In genomic region chr5:36225855-36226254, GRCm38 (mm10) we compare ENCODE assay signal across 12 mouse cellular contexts. TPM values are rescaled to one million over a fixed set of nuclear protein-coding genes. Genes with fewer than 3 reads are reported as not detected.
DNase-seq lines count a peak whose midpoint lies in the region; ATAC-seq and TF ChIP-seq lines count a peak whose summit lies in the region.
"Had no signal": no experiment of that assay in that cellular context is flagged by ENCODE, and none has a peak within 500 bp of the region (broad histone marks: within the 10 kb centered on the region; RNA-seq: fewer than 3 reads in every experiment).

No protein-coding gene starts in this region.

- no peak for ATAC-seq in heart, embryonic 16.5 days (replicated peaks; ENCODE audit: extremely low read depth, insufficient read depth, low FRiP score)
- peak; percentile 72 for ATAC-seq in lung, postnatal 0 days
- no peak for ATAC-seq in limb, embryonic 15.5 days (ENCODE audit: insufficient number of reproducible peaks, low FRiP score, low TSS enrichment, low read depth)
- no peak for ATAC-seq in liver, postnatal 0 days

- H3K36me3 ChIP-seq in heart, embryonic 16.5 days (ENCODE audit: control insufficient read depth, insufficient read depth): no peaks in the 10 kb centered on the region
- no peaks in the 10 kb centered on the region for H3K36me3 ChIP-seq in lung, postnatal 0 days (ENCODE audit: insufficient read depth, low read length)
- no peaks in the 10 kb centered on the region for H3K36me3 ChIP-seq in limb, embryonic 15.5 days
- H3K36me3 ChIP-seq in liver, postnatal 0 days (replicated peaks; ENCODE audit: insufficient read depth, low read length): no peaks in the 10 kb centered on the region

- H3K4me2 ChIP-seq in heart, embryonic 16.5 days (ENCODE audit: low read depth, low read length): no peak overlapping the region
- no peak overlapping the region for H3K4me2 ChIP-seq in lung, postnatal 0 days (replicated peaks; ENCODE audit: low read depth, low read length)
- H3K4me2 ChIP-seq in limb, embryonic 15.5 days: no peak overlapping the region
- H3K4me2 ChIP-seq in liver, postnatal 0 days (ENCODE audit: low read depth, low read length): no peak overlapping the region

- peak overlapping the region; percentile 58 for H3K27ac ChIP-seq in heart, embryonic 16.5 days (ENCODE audit: low read length)
- H3K27ac ChIP-seq in lung, postnatal 0 days (ENCODE audit: low read length): peak overlapping the region; percentile 60; the same call in 1 of the 2 replicates
- peak overlapping the region; percentile 89 for H3K27ac ChIP-seq in limb, embryonic 15.5 days
- no peak overlapping the region for H3K27ac ChIP-seq in liver, postnatal 0 days (ENCODE audit: low read depth)

- peaks cover 4% of the 10 kb centered on the region; the same call in 1 of the 2 replicates for H3K4me1 ChIP-seq in heart, embryonic 16.5 days (ENCODE audit: control insufficient read depth, insufficient read depth, low read length)
- no peaks in the 10 kb centered on the region for H3K4me1 ChIP-seq in lung, postnatal 0 days (ENCODE audit: insufficient read depth, low read depth, low read length)
- peaks cover 34% of the 10 kb centered on the region for H3K4me1 ChIP-seq in limb, embryonic 15.5 days
- no peaks in the 10 kb centered on the region for H3K4me1 ChIP-seq in liver, postnatal 0 days (ENCODE audit: insufficient read depth)

- no peaks in the 10 kb centered on the region; the same call in 1 of the 2 replicates for H3K27me3 ChIP-seq in heart, embryonic 16.5 days (ENCODE audit: control insufficient read depth, insufficient read depth, low read length)
- H3K27me3 ChIP-seq in lung, postnatal 0 days (replicated peaks; ENCODE audit: insufficient read depth, low read length): no peaks in the 10 kb centered on the region
- H3K27me3 ChIP-seq in limb, embryonic 15.5 days: no peaks in the 10 kb centered on the region
- H3K27me3 ChIP-seq in liver, postnatal 0 days (ENCODE audit: insufficient read depth, low read length): no peaks in the 10 kb centered on the region

- H3K9ac ChIP-seq in heart, embryonic 16.5 days (ENCODE audit: low read length): no peak overlapping the region
- no peak overlapping the region for H3K9ac ChIP-seq in lung, postnatal 0 days (replicated peaks; ENCODE audit: low read depth)
- no peak overlapping the region for H3K9ac ChIP-seq in limb, embryonic 15.5 days
- H3K9ac ChIP-seq in liver, postnatal 0 days (replicated peaks): no peak overlapping the region

- peak; percentile 65 for TF ChIP-seq EP300 in lung, postnatal 0 days (IDR thresholded peaks at IDR 0.05)
- no peak for TF ChIP-seq EP300 in liver, postnatal 0 days (IDR thresholded peaks at IDR 0.05; ENCODE audit: low read depth)

- DNase-seq in heart, postnatal 4 days: no peak
- no peak for DNase-seq in lung, postnatal 0 days (ENCODE audit: low spot score)
- no peak for DNase-seq in lung, postnatal 14 days
- no peak for DNase-seq in liver, postnatal 0 days
- DNase-seq in spleen, adult 18-20 months: no peak
- DNase-seq: embryo, embryonic 11 days; gastrocnemius, postnatal 10 days; thymus, adult 2 months had no signal

- no peak overlapping the region for H3K4me3 ChIP-seq in heart, embryonic 16.5 days (ENCODE audit: low read length)
- no peak overlapping the region for H3K4me3 ChIP-seq in lung, postnatal 0 days (ENCODE audit: low read depth, low read length)
- H3K4me3 ChIP-seq in limb, embryonic 15.5 days: no peak overlapping the region
- no peak overlapping the region for H3K4me3 ChIP-seq in liver, postnatal 0 days (ENCODE audit: low read depth, low read length)

- WGBS in heart, embryonic 16.5 days: 72% methylated on average over 7 of the region's 7 CpGs
- WGBS in lung, postnatal 0 days: 60% methylated on average over 7 of the region's 7 CpGs
- WGBS in limb, embryonic 15.5 days: 33% methylated on average over 7 of the region's 7 CpGs
- 80% methylated on average over 7 of the region's 7 CpGs for WGBS in liver, postnatal 0 days (ENCODE audit: insufficient replicate concordance)

- no peak for TF ChIP-seq CTCF in lung, postnatal 0 days (IDR thresholded peaks at IDR 0.05)
- TF ChIP-seq CTCF in liver, postnatal 0 days (IDR thresholded peaks at IDR 0.05; ENCODE audit: low read depth): no peak

- H3K9me3 ChIP-seq in heart, embryonic 16.5 days (replicated peaks; ENCODE audit: control insufficient read depth, low read length): no peaks in the 10 kb centered on the region
- H3K9me3 ChIP-seq in lung, postnatal 0 days (ENCODE audit: low read length): no peaks in the 10 kb centered on the region
- H3K9me3 ChIP-seq in limb, embryonic 15.5 days: no peaks in the 10 kb centered on the region
- H3K9me3 ChIP-seq in liver, postnatal 0 days (ENCODE audit: low read length): no peaks in the 10 kb centered on the region

RNA-seq across cellular contexts. Expression of gene Psapl1, which starts 22.0 kb away (rescaled TPM):
- 0.12 TPM in 1 of 2 replicates, not detected in the other for polyA plus RNA-seq in heart, embryonic 16.5 days (2015; fragmentation: Nextera tagmentation; extraction: Ambion mirVana)
- total RNA-seq in heart, postnatal 4 days (2021): not detected
- polyA plus RNA-seq in lung, postnatal 0 days (2015; fragmentation: Nextera tagmentation; extraction: Ambion mirVana): 0.93 and 1.0 TPM in 2 replicates
- polyA plus RNA-seq in limb, embryonic 15.5 days (2015; fragmentation: Nextera tagmentation; extraction: Ambion mirVana): 95.5 and 111 TPM in 2 replicates
- not detected in 2 replicates for polyA plus RNA-seq in liver, postnatal 0 days (2015; fragmentation: Nextera tagmentation; extraction: Ambion mirVana)
- total RNA-seq: gastrocnemius, postnatal 10 days; left cerebral cortex, adult 18-20 months had no signal
- polyA plus RNA-seq: liver, embryonic 16.5 days had no signal

Comparison
In these comparisons a context has a peak if more than half of its experiments do, and no peak if none do; other contexts are left out.
1. RNA of gene Psapl1, which starts 22.0 kb away (polyA plus RNA-seq): 95.5 to 111 TPM in limb, embryonic 15.5 days; 0.93 to 1.0 TPM in lung, postnatal 0 days, 0.12 TPM in heart, embryonic 16.5 days and not detected in liver, postnatal 0 days; every median in the first group is over 10 times any median in the second.